Mouse (Mus musculus): ENCODE data around the gene Crot.

DNA sequence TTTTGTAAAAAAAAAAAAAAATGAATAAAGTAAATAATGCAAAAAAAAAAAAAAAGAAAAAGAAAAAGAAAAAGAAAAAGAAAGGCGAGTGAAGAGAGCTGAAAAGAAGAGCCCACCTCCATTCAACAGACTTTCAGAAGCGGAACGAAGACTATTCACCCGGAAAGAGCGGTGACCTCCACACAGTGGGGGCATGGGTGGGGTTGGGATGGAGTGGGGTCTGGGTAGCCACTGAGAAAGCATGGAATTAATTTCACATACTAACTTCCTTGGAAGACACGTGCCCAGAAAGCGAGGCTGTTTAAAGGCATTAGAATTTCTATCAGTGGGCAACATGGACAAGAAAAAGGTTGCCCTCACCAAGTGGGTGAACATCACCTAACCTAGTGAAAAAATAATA, 24.8 kb downstream of the Crot start:
- no peak for TF ChIP-seq CTCF (IDR thresholded peaks at IDR 0.05; ENCODE audit: low read depth)
- TF ChIP-seq EP300 (IDR thresholded peaks at IDR 0.05; ENCODE audit: low read depth), result no peak
